Mouse (Mus musculus) embryonic facial prominence, embryonic 11.5 days (tissue): Measurements from ENCODE around the gene Gm6993. TPM values are rescaled to one million over a fixed set of nuclear protein-coding genes. Genes with fewer than 3 reads are reported as not detected.

Experiments
- ATAC-seq: fragments of 200-750 bp; cut with Nextera tagmentation; replicated peaks from 2 replicates; pipeline ENCODE4 v1.8.0; 2017; ENCODE audit warnings: low read depth; ENCODE audit not compliant: insufficient number of reproducible peaks, low FRiP score, low TSS enrichment
- DNase-seq: peaks from one replicate; pipeline ENCODE4 v3.0.0-alpha.2; 2015; ENCODE audit warnings: low spot score
- H3K27ac ChIP-seq: fragments of 300-500 bp; sonication (generic); replicated peaks from 2 replicates; pipeline ENCODE4 v1.5.1; 2014; ENCODE audit warnings: mild to moderate bottlenecking, low read depth, low read length, control low read depth
- H3K27me3 ChIP-seq: fragments of 300-500 bp; sonication (generic); 2 replicates; pipeline ENCODE4 v1.6.1; 2014; ENCODE audit warnings: mild to moderate bottlenecking, low read length, moderate library complexity, mixed read lengths; ENCODE audit not compliant: control insufficient read depth, insufficient read depth
- H3K36me3 ChIP-seq: fragments of 300-500 bp; sonication (generic); replicated peaks from 2 replicates; pipeline ENCODE4 v1.6.1; 2014; ENCODE audit warnings: low read depth, mild to moderate bottlenecking, low read length, moderate library complexity, mixed read lengths; ENCODE audit not compliant: control insufficient read depth, insufficient read depth
- H3K4me1 ChIP-seq: fragments of 300-500 bp; sonication (generic); 2 replicates; pipeline ENCODE4 v1.6.1; 2014; ENCODE audit warnings: low read length, mixed read lengths; ENCODE audit not compliant: control insufficient read depth, insufficient read depth
- H3K4me2 ChIP-seq: fragments of 300-500 bp; sonication (generic); 2 replicates; pipeline ENCODE4 v1.6.1; 2014; ENCODE audit warnings: low read depth, mild to moderate bottlenecking, control low read depth, low read length, moderate library complexity
- H3K4me3 ChIP-seq: fragments of 300-500 bp; sonication (generic); 2 replicates; pipeline ENCODE4 v1.5.1; 2014; ENCODE audit warnings: low read depth, low read length, control low read depth
- H3K9ac ChIP-seq: fragments of 300-500 bp; sonication (generic); replicated peaks from 2 replicates; pipeline ENCODE4 v1.6.1; 2014; ENCODE audit warnings: mild to moderate bottlenecking, control low read depth, low read length
- H3K9me3 ChIP-seq: fragments of 300-500 bp; sonication (generic); replicated peaks from 2 replicates; pipeline ENCODE4 v1.6.1; 2016; ENCODE audit warnings: mild to moderate bottlenecking, low read length, inconsistent platforms, mixed read lengths; ENCODE audit not compliant: control insufficient read depth
- WGBS: fragments of 180-500 bp; shearing (Covaris S2); extraction: QIAGEN DNeasy Blood & Tissue Kit; methylation state at CpG from one replicate; pipeline ENCODE4 v1.1.7; 2014; 5-methylcytosine and 5-hydroxymethylcytosine counted together
- polyA plus RNA-seq: library from polyadenylated mRNA; unstranded; fragments of >200 nt; fragmentation: Nextera tagmentation; extraction: Ambion mirVana; gene quantifications from 2 replicates; pipeline ENCODE4 v1.2.1, GENCODE M21; 2014

Gene Gm6993
- polyA plus RNA-seq, 1 experiment from 2014 or later = not detected

GRCm38 (mm10) chr12:31256121-31256903, 15.7 kb downstream of the Gm6993 start:
- Histone ChIP-seq H3K9ac (no peak overlapping the region), H3K4me2 (no peak overlapping the region), H3K36me3 (no peaks in the 10 kb centered on the region), H3K4me3 (no peak overlapping the region), H3K27ac (no peak overlapping the region), H3K27me3 (no peaks in the 10 kb centered on the region), H3K4me1 (no peaks in the 10 kb centered on the region), H3K9me3 (no peaks in the 10 kb centered on the region)
- ATAC-seq (no peak), DNase-seq (no peak)
- 73% methylated on average over 9 of the region's 9 CpGs for WGBS

- DNase-seq (no peak), ATAC-seq (no peak)
- H3K4me2 ChIP-seq = no peak overlapping the region
- WGBS = 80% methylated on average over 3 of the region's 3 CpGs
- no peaks in the 10 kb centered on the region for H3K4me1 ChIP-seq
- no peaks in the 10 kb centered on the region for H3K9me3 ChIP-seq
- H3K9ac ChIP-seq = no peak overlapping the region
- H3K4me3 ChIP-seq = no peak overlapping the region
- no peaks in the 10 kb centered on the region for H3K36me3 ChIP-seq
- H3K27ac ChIP-seq = no peak overlapping the region
- H3K27me3 ChIP-seq = no peaks in the 10 kb centered on the region
Observed at GRCm38 (mm10) chr12:31261882-31262281, 21.3 kb downstream of the Gm6993 start.

DNA sequence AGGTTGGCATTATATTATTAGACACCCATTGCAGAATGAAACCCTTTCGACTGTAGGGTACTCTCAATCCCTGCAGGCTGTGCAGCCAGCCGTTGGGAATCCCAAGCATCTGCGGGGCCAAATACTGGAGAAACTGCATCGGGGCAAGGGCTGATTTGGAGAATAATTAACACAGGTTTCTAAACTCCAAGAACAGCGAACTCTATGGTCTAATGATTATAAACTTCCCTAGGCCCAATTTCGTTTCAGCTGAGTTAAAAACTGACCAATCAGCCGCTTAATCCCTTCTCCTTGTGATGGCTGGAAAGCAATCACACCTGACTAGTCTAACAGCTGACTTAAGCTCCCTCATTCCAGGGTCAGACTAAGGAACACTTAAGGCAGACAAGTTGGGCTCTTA, 23.4 kb downstream of the Gm6993 start:
- 28% methylated on average over 7 of the region's 7 CpGs for WGBS
- no peak overlapping the region for H3K4me3 ChIP-seq
- H3K27me3 ChIP-seq = no peaks in the 10 kb centered on the region
- no peaks in the 10 kb centered on the region for H3K36me3 ChIP-seq
- no peak overlapping the region; the same call in 1 of the 2 replicates for H3K4me2 ChIP-seq
- ATAC-seq = no peak
- H3K9me3 ChIP-seq = no peaks in the 10 kb centered on the region
- no peak overlapping the region for H3K9ac ChIP-seq
- H3K4me1 ChIP-seq = peaks cover 2% of the 10 kb centered on the region; the same call in 1 of the 2 replicates
- no peak overlapping the region for H3K27ac ChIP-seq
- DNase-seq = no peak

DNA sequence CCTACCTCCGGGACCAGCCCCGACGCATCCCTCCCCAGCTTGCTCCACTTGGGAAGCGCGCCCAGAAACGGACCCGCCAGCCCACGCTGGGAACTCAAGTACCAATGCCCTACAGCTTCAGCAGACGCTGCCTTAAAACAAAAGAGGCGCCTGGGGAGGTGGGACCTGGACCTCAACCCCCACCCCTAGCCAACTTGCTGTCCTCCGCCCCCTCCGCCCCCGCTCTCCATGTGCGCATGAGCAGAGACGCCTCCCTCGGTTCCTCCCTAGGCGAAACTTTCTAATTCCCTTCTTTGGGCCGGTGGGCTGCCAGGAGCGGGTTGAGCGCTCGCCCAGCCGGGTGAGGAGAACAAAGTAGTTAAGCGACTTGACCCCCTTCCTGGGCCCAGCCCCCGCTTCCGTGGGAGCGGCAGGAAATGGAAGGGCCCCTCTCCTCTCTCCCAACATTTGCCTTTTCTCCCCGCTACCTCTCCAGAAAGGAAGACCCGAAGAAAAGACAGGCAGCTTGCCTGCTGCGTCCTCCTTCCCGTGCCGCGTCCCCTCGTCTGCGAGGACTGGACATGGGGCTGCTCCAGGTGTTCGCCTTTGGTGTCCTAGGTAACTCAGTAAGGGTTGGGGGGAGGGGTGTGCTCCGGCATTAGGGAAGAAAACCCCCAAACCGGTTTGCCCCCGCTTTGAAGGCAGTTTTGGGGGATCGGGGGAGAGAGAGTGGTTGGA, 24.6 kb downstream of the Gm6993 start, which contains the start of gene Lamb1:
Gene Lamb1, plus strand, starts transcription at position 230 of the 717 bp plus-strand sequence.
- Histone ChIP-seq H3K9me3 (no peaks in the 10 kb centered on the region), H3K4me3 (peak within 1 kb of the TSS; percentile 71), H3K36me3 (no peaks in the 10 kb centered on the region), H3K9ac (peak within 1 kb of the TSS; percentile 79), H3K4me2 (peak within 1 kb of the TSS; percentile 91), H3K4me1 (peaks cover 2% of the 10 kb centered on the region; the same call in 1 of the 2 replicates), H3K27ac (peak within 1 kb of the TSS; percentile 72), H3K27me3 (no peaks in the 10 kb centered on the region)
- DNase-seq = peak; percentile 80
- WGBS = 0% methylated on average over 36 of the region's 39 CpGs
- ATAC-seq = 0 out of 2 replicates have a peak, but pooled peaks have one; percentile 37

GRCm38 (mm10) chr12:31265722-31266431, 25.3 kb downstream of the Gm6993 start:
- Histone ChIP-seq H3K9me3 (no peaks in the 10 kb centered on the region), H3K9ac (peak overlapping the region; percentile 79), H3K4me3 (peak overlapping the region; percentile 71), H3K4me2 (peak overlapping the region; percentile 91), H3K27me3 (no peaks in the 10 kb centered on the region), H3K4me1 (peaks cover 2% of the 10 kb centered on the region; the same call in 1 of the 2 replicates), H3K27ac (peak overlapping the region; percentile 72), H3K36me3 (no peaks in the 10 kb centered on the region)
- ATAC-seq = peak; percentile 40; the same call in 1 of the 2 replicates
- WGBS = under 1% methylated on average over 50 of the region's 50 CpGs
- DNase-seq = peak; percentile 73

DNA sequence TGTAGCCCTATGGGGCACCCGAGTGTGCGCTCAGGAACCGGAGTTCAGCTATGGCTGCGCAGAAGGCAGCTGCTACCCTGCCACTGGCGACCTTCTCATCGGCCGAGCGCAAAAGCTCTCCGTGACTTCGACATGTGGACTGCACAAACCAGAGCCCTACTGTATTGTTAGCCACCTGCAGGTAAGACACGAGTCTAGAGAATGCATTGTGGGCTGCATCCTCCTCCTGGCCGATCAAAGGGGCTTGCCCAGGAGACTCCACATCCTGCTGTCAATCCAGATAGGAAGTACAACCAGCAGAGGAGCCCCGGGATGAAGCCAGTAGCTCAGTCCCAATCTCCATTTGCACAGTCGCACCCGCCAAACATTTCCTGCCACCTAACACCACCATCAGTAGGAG, 26.1 kb downstream of the Gm6993 start:
- no peaks in the 10 kb centered on the region for H3K9me3 ChIP-seq
- H3K9ac ChIP-seq = peak overlapping the region; percentile 79
- peak overlapping the region; percentile 91 for H3K4me2 ChIP-seq
- H3K27ac ChIP-seq = no peak overlapping the region; the same call in 1 of the 2 replicates
- H3K4me1 ChIP-seq = peaks cover 4% of the 10 kb centered on the region; the same call in 1 of the 2 replicates
- H3K27me3 ChIP-seq = no peaks in the 10 kb centered on the region
- H3K4me3 ChIP-seq = peak overlapping the region; percentile 71
- peak; percentile 37 for DNase-seq
- no peak for ATAC-seq
- H3K36me3 ChIP-seq = no peaks in the 10 kb centered on the region
- 3% methylated on average over 15 of the region's 15 CpGs for WGBS

DNA sequence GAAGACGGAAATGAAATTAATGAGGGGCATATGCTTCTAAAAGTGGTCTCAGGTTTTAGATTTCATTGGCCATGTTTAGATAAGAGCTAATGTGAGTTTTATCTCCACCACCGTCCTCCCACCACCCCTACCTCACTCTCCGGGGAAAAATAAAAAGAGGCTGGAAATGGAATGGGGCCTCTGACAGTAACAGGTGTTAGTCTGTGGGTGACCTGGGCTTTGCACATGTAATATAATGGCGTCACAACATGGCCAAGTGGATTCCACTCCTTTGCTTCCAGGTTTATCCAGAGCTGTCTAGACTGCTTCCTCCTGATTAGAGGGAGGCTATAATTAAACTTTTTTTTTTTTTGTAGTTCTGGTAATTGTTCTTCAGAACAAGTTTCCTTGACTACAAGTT, 26.8 kb downstream of the Gm6993 start:
- no peak overlapping the region for H3K4me3 ChIP-seq
- DNase-seq = no peak
- H3K36me3 ChIP-seq = no peaks in the 10 kb centered on the region
- H3K4me1 ChIP-seq = peaks cover 4% of the 10 kb centered on the region; the same call in 1 of the 2 replicates
- peak overlapping the region; percentile 91 for H3K4me2 ChIP-seq
- H3K9ac ChIP-seq = no peak overlapping the region
- no peak overlapping the region for H3K27ac ChIP-seq
- 26% methylated on average over 4 of the region's 4 CpGs for WGBS
- ATAC-seq = no peak
- H3K27me3 ChIP-seq = no peaks in the 10 kb centered on the region
- H3K9me3 ChIP-seq = no peaks in the 10 kb centered on the region
